Mouse (Mus musculus): ENCODE results near the gene Pirt. TPM values are rescaled to one million over a fixed set of nuclear protein-coding genes. Genes with fewer than 3 reads are reported as not detected.

Pirt gene
- polyA plus RNA-seq, 1 experiment from 2014 or later: 0.06 TPM

DNA sequence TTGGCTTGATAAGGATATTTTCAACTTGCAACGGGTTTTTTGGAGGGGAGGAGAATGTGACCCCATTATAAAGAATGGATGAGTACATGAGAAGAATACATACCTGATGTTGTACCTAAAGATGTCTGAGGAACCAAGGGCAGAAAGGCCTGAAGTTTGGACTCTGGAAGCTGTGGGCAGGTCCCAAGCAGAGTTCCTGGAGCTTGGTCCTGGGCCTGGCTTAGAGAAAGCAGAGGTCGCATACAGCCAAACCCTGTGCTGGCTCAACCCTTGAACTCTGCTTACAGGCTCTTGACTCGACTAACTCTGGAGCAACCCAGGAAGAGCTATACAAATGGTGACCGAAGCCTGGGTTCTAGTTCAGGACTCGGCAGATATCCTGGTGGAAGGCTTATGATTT is 30.2 kb downstream of the Pirt start:
- no peak for ATAC-seq (ENCODE audit: low read depth)
- no peaks in the 10 kb centered on the region for H3K36me3 ChIP-seq (ENCODE audit: control insufficient read depth, insufficient read depth)
- H3K9me3 ChIP-seq (replicated peaks; ENCODE audit: control insufficient read depth, low read length): no peaks in the 10 kb centered on the region
- no peak overlapping the region for H3K4me3 ChIP-seq (ENCODE audit: low read depth, low read length)
- H3K9ac ChIP-seq (ENCODE audit: low read depth, low read length): no peak overlapping the region
- 62% methylated on average over 5 of the region's 5 CpGs for whole genome bisulfite sequencing (ENCODE audit: insufficient replicate concordance)
- H3K27me3 ChIP-seq (ENCODE audit: control insufficient read depth, insufficient read depth, low read depth, low read length): no peaks in the 10 kb centered on the region
- H3K27ac ChIP-seq (ENCODE audit: low read length): no peak overlapping the region
- H3K4me1 ChIP-seq (ENCODE audit: control insufficient read depth, low read depth, low read length): no peaks in the 10 kb centered on the region
- no peak overlapping the region for H3K4me2 ChIP-seq (ENCODE audit: low read depth, low read length)

DNA sequence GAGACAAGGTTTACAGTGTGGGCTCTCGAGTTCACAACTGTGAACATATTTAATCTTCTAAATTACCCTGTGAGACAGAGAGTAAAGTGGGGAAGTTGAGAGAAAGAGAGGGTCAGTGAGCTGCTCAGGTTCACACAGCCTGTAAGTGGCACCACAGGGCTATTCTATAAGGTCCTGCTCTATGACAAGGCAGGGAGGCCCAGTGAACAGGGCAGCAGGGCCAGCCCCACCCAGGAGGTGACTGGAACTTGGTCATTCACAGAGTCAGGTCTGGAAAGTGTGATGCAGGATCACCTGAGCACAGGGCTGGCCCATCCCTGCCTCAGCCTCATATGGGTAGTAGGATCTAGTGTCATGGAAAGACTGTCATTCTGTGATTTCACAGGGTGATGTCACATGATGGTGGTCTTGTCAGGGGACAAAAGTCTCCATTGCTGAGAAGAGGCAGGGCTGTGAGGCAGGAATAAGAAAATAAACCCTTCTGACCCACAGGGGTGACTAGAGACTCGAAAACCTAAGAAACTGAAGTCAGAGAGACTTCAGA is 33.5 kb downstream of the Pirt start:
- Histone ChIP-seq H3K27ac (ENCODE audit: low read length) (no peak overlapping the region), H3K4me3 (ENCODE audit: low read depth, low read length) (no peak overlapping the region), H3K4me1 (ENCODE audit: control insufficient read depth, low read depth, low read length) (no peaks in the 10 kb centered on the region), H3K27me3 (ENCODE audit: control insufficient read depth, insufficient read depth, low read depth, low read length) (no peaks in the 10 kb centered on the region), H3K9ac (ENCODE audit: low read depth, low read length) (no peak overlapping the region), H3K9me3 (replicated peaks; ENCODE audit: control insufficient read depth, low read length) (no peaks in the 10 kb centered on the region), H3K4me2 (ENCODE audit: low read depth, low read length) (no peak overlapping the region), H3K36me3 (ENCODE audit: control insufficient read depth, insufficient read depth) (no peaks in the 10 kb centered on the region)
- 29% methylated on average over 2 of the region's 2 CpGs for WGBS (ENCODE audit: insufficient replicate concordance)
- ATAC-seq (ENCODE audit: low read depth): no peak

DNA sequence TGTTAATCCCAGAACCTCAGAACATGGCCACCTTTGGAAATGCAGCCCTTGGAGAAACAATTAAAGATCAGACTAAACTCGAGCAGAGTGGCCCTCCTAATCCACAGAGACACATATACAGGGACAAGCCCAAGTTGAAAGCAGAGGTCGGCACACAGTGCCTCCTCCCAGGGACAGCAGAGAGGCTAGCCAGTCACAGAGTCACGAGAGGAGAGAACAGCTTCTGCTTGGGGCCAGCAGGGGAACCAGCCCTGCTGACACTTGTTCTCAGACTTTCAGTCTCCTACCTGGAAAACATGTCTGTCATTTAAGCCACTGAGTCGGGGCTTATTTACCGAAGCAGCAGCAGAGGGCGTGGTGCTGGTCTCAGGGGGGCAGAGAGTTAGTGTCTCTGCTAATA is 34.7 kb downstream of the Pirt start:
- Histone ChIP-seq H3K4me1 (ENCODE audit: control insufficient read depth, low read depth, low read length) (no peaks in the 10 kb centered on the region), H3K4me2 (ENCODE audit: low read depth, low read length) (no peak overlapping the region), H3K27me3 (ENCODE audit: control insufficient read depth, insufficient read depth, low read depth, low read length) (no peaks in the 10 kb centered on the region), H3K36me3 (ENCODE audit: control insufficient read depth, insufficient read depth) (no peaks in the 10 kb centered on the region), H3K9ac (ENCODE audit: low read depth, low read length) (no peak overlapping the region), H3K9me3 (replicated peaks; ENCODE audit: control insufficient read depth, low read length) (no peaks in the 10 kb centered on the region), H3K4me3 (ENCODE audit: low read depth, low read length) (no peak overlapping the region), H3K27ac (ENCODE audit: low read length) (no peak overlapping the region)
- 48% methylated on average over 6 of the region's 6 CpGs for WGBS (ENCODE audit: insufficient replicate concordance)
- ATAC-seq (ENCODE audit: low read depth): no peak

DNA sequence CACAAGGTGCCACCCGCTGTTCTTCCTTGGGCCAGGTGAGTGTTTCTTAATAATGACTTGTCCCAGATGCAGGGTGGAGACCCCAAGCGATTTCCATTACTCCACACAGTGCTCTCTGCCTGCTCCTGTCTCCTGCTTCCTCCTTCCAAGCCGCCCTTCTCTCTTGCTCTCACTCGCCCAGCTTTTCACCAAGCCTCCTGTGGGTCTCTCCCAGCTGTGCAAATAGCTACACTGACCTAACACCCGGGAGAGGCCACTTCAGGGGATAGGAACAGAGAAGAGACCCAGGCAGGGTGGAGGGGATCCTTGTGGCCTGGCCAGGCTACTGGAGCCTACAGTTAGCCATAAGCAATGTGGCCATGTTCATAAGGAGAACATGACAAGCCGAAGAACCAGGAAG is 35.1 kb downstream of the Pirt start:
- Histone ChIP-seq H3K36me3 (ENCODE audit: control insufficient read depth, insufficient read depth) (no peaks in the 10 kb centered on the region), H3K4me1 (ENCODE audit: control insufficient read depth, low read depth, low read length) (no peaks in the 10 kb centered on the region), H3K4me2 (ENCODE audit: low read depth, low read length) (no peak overlapping the region), H3K4me3 (ENCODE audit: low read depth, low read length) (no peak overlapping the region), H3K27ac (ENCODE audit: low read length) (no peak overlapping the region), H3K9me3 (replicated peaks; ENCODE audit: control insufficient read depth, low read length) (no peaks in the 10 kb centered on the region), H3K9ac (ENCODE audit: low read depth, low read length) (no peak overlapping the region), H3K27me3 (ENCODE audit: control insufficient read depth, insufficient read depth, low read depth, low read length) (no peaks in the 10 kb centered on the region)
- no peak for ATAC-seq (ENCODE audit: low read depth)
- whole genome bisulfite sequencing (ENCODE audit: insufficient replicate concordance): 58% methylated on average over 6 of the region's 6 CpGs

DNA sequence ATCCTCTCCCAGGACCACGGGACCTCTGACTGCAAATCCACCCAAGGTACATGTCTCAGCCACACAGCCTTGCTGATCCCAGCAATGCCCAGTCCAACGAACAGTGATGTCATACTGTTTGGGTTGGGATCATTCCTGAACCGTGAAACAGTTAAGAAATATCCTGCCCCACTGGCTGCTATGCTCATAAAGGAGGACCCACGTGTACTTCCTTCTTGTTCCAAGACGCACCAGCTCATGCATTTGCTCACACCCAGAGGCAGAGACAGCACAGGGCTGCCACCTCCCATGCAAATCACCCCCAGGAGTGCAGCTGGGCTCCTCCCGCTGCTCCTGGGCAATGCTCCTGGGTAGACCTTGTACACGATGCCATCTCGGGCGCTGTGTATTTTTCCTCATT is 44.5 kb downstream of the Pirt start, which contains the start of gene Tmem238l:
Tmem238l (plus strand) TSS at position 336 of the 400 bp plus-strand sequence.
- Histone ChIP-seq H3K9me3 (replicated peaks; ENCODE audit: control insufficient read depth, low read length) (no peaks in the 10 kb centered on the region), H3K4me3 (ENCODE audit: low read depth, low read length) (no peak within 1 kb of the TSS), H3K4me2 (ENCODE audit: low read depth, low read length) (no peak within 1 kb of the TSS), H3K27ac (ENCODE audit: low read length) (no peak within 1 kb of the TSS), H3K9ac (ENCODE audit: low read depth, low read length) (no peak within 1 kb of the TSS), H3K4me1 (ENCODE audit: control insufficient read depth, low read depth, low read length) (no peaks in the 10 kb centered on the region), H3K36me3 (ENCODE audit: control insufficient read depth, insufficient read depth) (no peaks in the 10 kb centered on the region), H3K27me3 (ENCODE audit: control insufficient read depth, insufficient read depth, low read depth, low read length) (no peaks in the 10 kb centered on the region)
- no peak for ATAC-seq (ENCODE audit: low read depth)
- WGBS (ENCODE audit: insufficient replicate concordance): 61% methylated on average over 9 of the region's 9 CpGs

DNA sequence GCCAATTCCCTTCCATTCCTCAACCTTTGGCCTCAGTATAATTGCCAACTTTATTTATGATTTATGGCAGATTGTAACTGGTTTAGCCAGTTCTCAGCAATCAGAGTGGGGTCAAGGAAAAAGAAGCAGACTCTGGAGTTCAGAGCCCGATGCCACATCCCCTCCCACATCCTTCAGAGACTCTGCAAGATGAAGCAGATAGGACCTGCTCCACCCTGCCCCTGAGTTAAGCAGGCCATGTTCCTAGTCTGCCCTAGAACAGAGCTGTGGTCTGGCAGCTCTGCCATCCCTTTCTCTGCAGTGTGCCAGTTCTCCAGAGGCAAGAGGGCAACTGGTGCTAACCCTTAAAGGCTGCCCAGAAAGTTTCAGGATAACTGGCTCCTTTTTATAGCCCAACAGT is 49.0 kb downstream of the Pirt start:
- no peak overlapping the region for H3K4me3 ChIP-seq (ENCODE audit: low read depth, low read length)
- no peak overlapping the region for H3K4me2 ChIP-seq (ENCODE audit: low read depth, low read length)
- no peak overlapping the region for H3K9ac ChIP-seq (ENCODE audit: low read depth, low read length)
- no peaks in the 10 kb centered on the region for H3K4me1 ChIP-seq (ENCODE audit: control insufficient read depth, low read depth, low read length)
- no peak for ATAC-seq (ENCODE audit: low read depth)
- no peak overlapping the region for H3K27ac ChIP-seq (ENCODE audit: low read length)
- H3K27me3 ChIP-seq (ENCODE audit: control insufficient read depth, insufficient read depth, low read depth, low read length): no peaks in the 10 kb centered on the region
- no peaks in the 10 kb centered on the region for H3K36me3 ChIP-seq (ENCODE audit: control insufficient read depth, insufficient read depth)
- WGBS (ENCODE audit: insufficient replicate concordance): 21% methylated on average over 1 of the region's 1 CpGs
- no peaks in the 10 kb centered on the region for H3K9me3 ChIP-seq (replicated peaks; ENCODE audit: control insufficient read depth, low read length)

DNA sequence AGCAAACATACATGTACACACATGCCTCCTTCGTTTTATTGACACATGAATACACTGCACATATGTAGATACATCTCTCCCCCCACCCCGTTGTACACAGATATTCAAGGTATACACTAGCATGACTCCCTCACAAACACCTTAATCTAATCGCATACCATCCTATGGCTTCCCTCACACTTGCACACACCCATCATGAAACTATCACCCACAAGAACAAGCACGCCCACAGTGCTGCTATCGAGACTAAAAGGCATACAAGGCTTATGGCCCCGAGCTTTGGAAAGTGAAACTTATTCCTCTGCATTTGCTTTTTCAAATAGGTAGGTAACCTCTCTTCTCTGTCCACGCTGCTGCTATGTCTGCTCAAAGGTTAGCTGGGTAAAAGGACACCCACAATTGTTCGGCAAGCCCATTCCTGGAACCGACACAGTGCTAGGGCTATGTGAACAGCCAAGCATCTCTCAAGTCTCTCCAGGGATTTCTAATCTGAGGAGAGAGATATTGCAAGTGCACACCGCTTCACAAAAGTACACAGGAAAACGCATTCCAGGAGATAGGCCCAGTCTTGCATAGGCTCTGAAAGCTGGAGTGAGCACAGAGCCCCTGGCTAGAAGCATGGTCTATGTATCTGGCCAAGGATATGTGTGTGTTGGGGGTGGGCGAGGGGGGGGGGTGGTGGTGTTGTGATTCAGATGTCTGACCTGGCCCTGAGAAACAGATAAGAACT is 49.8 kb downstream of the Pirt start:
- Histone ChIP-seq H3K27ac (ENCODE audit: low read length) (no peak overlapping the region), H3K4me3 (ENCODE audit: low read depth, low read length) (no peak overlapping the region), H3K27me3 (ENCODE audit: control insufficient read depth, insufficient read depth, low read depth, low read length) (no peaks in the 10 kb centered on the region), H3K36me3 (ENCODE audit: control insufficient read depth, insufficient read depth) (no peaks in the 10 kb centered on the region), H3K9me3 (replicated peaks; ENCODE audit: control insufficient read depth, low read length) (no peaks in the 10 kb centered on the region), H3K4me2 (ENCODE audit: low read depth, low read length) (no peak overlapping the region), H3K4me1 (ENCODE audit: control insufficient read depth, low read depth, low read length) (no peaks in the 10 kb centered on the region), H3K9ac (ENCODE audit: low read depth, low read length) (no peak overlapping the region)
- WGBS (ENCODE audit: insufficient replicate concordance): 60% methylated on average over 12 of the region's 12 CpGs
- ATAC-seq (ENCODE audit: low read depth): no peak

DNA sequence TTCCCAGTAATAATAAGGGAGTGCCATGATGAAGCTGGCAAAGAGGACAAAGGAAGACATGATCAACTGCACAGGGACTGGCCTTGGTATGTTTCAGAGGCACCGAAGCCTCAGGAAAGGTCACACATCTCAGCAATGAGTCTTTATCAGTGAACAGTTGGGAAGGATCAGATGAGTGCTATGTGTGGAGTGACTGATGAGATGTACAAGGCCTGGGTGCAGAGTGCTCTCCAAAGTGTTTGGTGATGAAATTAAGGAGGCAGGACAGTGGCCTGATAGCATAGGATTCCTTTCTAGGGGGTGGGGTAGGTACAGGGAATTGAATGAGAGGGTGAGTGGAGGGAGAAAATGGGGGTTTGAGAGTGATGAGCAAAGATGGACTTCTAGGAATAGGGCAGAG is 51.7 kb downstream of the Pirt start:
- WGBS (ENCODE audit: insufficient replicate concordance): 65% methylated on average over 1 of the region's 1 CpGs
- no peak for ATAC-seq (ENCODE audit: low read depth)
- no peak overlapping the region for H3K27ac ChIP-seq (ENCODE audit: low read length)
- no peaks in the 10 kb centered on the region for H3K4me1 ChIP-seq (ENCODE audit: control insufficient read depth, low read depth, low read length)
- H3K36me3 ChIP-seq (ENCODE audit: control insufficient read depth, insufficient read depth): no peaks in the 10 kb centered on the region
- H3K4me3 ChIP-seq (ENCODE audit: low read depth, low read length): no peak overlapping the region
- no peak overlapping the region for H3K9ac ChIP-seq (ENCODE audit: low read depth, low read length)
- H3K9me3 ChIP-seq (replicated peaks; ENCODE audit: control insufficient read depth, low read length): no peaks in the 10 kb centered on the region
- H3K4me2 ChIP-seq (ENCODE audit: low read depth, low read length): no peak overlapping the region
- no peaks in the 10 kb centered on the region for H3K27me3 ChIP-seq (ENCODE audit: control insufficient read depth, insufficient read depth, low read depth, low read length)

DNA sequence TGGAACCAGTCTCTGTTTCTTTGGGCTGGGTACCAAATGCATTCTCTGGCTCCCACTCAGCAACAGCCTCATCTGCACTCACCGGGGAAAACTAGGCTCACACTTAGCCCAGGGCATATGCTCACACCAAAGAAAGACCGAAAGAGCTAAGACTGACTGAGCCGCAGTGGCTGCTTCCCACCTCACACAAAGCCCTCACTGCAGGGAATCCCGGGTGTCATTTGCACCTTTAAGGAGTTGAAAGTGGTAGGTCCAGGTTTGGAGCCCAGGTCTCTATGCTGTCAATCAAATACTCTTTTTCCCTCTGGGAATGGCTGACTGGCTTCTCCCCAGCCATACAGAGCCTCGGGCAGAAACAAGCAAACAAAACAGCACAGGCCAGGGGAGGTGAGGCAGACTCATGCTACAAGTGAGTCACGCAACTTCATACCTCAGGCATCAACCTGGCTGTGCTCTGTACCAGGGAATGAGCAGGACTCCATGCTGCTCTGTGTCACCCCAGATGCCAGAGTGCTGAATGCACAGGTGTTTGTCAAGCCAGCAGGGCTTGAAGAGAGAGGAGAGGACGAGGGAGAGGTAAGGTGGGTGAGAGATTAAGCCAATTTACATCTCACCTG is 54.8 kb downstream of the Pirt start:
- H3K36me3 ChIP-seq (ENCODE audit: control insufficient read depth, insufficient read depth): no peaks in the 10 kb centered on the region
- ATAC-seq (ENCODE audit: low read depth): no peak

More for the DNA sequence above, 54.8 kb downstream of the Pirt start:
- Histone ChIP-seq H3K27me3 (ENCODE audit: control insufficient read depth, insufficient read depth, low read depth, low read length) (no peaks in the 10 kb centered on the region), H3K9ac (ENCODE audit: low read depth, low read length) (no peak overlapping the region), H3K4me3 (ENCODE audit: low read depth, low read length) (no peak overlapping the region), H3K9me3 (replicated peaks; ENCODE audit: control insufficient read depth, low read length) (no peaks in the 10 kb centered on the region), H3K27ac (ENCODE audit: low read length) (no peak overlapping the region), H3K4me1 (ENCODE audit: control insufficient read depth, low read depth, low read length) (no peaks in the 10 kb centered on the region), H3K4me2 (ENCODE audit: low read depth, low read length) (no peak overlapping the region)
- 12% methylated on average over 7 of the region's 7 CpGs for WGBS (ENCODE audit: insufficient replicate concordance)

Data from liver, embryonic 16.5 days (tissue).